Mouse (Mus musculus) T-helper 2 cell (primary cell): ENCODE data around the gene Mmp20.

Source experiments
- in situ Hi-C: fragments of 300-600 bp; cut with MboI, MseI; formaldehyde crosslinking; loops from one replicate; pipeline ENCODE4 v1.15.1; 2025; ENCODE audit warnings: high pct_unique_total_duplicates

The Mmp20 gene

DNA sequence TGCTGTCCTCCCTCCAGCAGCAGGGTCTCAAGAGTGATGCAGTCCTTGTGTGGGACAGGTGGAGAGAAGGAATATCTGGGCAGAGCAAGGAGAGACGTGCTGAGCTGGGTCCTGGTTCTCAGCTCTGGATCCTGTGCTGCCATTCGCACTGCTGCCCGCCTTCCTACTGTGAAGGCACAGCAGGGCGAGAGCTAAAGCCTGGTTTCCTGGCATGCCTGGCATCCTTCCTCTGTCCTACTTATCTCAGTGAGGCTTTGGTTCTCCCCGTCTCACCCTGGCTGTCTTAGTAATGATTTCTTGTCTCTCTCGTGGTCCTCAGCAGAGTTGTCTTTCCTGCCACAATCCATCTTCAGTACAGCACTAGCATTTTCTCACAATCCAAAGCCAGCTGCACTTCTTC lies 61.8 kb downstream of the Mmp20 start:
- in situ Hi-C loops: no loop called here

DNA sequence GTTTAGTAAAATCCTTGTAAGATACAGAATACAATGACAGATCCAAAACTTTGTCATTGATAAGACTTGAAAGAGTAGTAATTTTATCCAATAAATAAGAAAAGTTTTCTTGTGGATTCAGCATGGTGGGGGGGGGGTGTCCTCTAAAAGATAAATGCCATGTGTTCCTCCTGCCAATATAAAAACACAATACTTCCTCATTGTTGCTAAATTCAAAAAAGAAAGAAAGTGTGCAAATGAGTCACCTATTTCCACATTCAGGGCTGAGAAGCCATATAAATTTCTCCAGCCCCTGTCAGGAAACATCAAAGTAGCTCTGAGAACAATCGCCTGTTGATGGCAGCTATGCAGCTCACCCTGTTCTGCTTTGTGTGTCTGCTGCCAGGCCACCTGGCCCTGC lies 63.8 kb downstream of the Mmp20 start, which contains the start of gene Mmp7:
TSS of gene Mmp7 (plus strand) at position 301 of the 400 bp plus-strand sequence.
- in situ Hi-C loops: no loop called here

GRCm38 (mm10) chr9:7693961-7694360 lies 65.9 kb downstream of the Mmp20 start:
- in situ Hi-C loops: no loop called here

GRCm38 (mm10) chr9:7695646-7696045 lies 67.6 kb downstream of the Mmp20 start:
- in situ Hi-C loops: no loop called here

- in situ Hi-C loops: no loop called here
Observed at GRCm38 (mm10) chr9:7708698-7709097, 80.7 kb downstream of the Mmp20 start.

DNA sequence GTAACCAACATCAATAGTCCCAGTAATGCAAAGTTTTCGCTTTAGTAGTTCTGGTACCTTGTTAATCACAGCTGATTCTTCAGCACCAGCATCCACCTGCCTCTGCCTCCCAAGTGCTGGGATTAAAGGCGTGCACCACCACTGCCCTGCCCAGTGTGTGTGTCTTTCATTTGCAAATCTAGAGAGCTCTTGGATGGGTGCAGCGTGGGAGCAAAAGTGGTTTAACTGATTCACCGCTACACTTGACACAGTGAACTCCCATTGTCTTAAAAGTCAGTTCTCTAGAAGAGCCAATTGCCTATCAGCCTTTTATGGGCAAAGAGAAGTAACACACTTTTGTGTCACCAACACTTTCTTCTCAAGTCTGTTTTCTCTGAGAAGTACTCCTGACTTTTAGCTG lies 83.2 kb downstream of the Mmp20 start:
- in situ Hi-C loops: loop anchor here (5.0 kb wide), 1 partner anchor 186 kb away; no protein-coding TSS in a partner anchor

- in situ Hi-C loops: loop anchor here (5.0 kb wide), 1 partner anchor 183 kb away; no protein-coding TSS in a partner anchor
Observed at GRCm38 (mm10) chr9:7714062-7714907, 86.3 kb downstream of the Mmp20 start.

DNA sequence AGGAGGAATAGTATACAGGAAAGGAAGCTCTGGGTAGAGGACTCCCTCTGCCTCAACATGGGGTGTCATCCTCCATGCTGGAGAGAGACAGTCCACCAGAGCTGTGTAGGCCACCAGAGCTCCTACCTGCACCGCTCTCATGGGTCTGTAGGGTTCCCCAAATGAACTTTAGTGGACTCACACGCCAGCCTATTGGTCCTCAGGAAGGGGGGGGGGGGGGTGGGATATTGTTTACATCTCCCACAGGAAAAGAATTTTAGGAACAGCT lies 86.8 kb downstream of the Mmp20 start:
- in situ Hi-C loops: loop anchor here (5.0 kb wide), 1 partner anchor 182 kb away; no protein-coding TSS in a partner anchor

DNA sequence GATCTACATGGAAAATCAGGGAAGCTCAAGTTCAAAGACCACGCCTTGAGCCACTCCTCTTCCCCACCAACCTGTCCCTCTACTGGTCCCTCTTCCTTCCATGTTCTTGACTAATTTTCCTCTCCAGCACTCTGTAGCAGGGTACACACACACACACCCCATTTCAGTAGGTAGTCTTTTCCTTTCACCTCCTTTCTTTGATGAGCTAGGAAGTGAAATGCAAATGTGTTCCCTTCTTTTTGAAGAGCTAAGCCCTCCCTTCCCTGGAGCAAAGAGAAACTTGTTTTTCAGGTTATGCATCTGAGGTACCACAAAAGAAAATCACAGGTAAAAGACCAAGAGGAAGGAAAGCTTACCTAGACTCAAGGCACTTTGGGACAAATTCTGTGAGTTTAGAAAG lies 93.5 kb downstream of the Mmp20 start:
- in situ Hi-C loops: no loop called here
